Mouse (Mus musculus): ENCODE results near the gene Gm49354. TPM values are rescaled to one million over a fixed set of nuclear protein-coding genes. Genes with fewer than 3 reads are reported as not detected.
"Not testable (repeated sequence)": the region's sequence is repeated elsewhere in the genome, so short reads cannot be mapped to it uniquely, and the experiment has no call there.

Gm49354 gene
- polyA plus RNA-seq, 1 experiment, result not detected

DNA sequence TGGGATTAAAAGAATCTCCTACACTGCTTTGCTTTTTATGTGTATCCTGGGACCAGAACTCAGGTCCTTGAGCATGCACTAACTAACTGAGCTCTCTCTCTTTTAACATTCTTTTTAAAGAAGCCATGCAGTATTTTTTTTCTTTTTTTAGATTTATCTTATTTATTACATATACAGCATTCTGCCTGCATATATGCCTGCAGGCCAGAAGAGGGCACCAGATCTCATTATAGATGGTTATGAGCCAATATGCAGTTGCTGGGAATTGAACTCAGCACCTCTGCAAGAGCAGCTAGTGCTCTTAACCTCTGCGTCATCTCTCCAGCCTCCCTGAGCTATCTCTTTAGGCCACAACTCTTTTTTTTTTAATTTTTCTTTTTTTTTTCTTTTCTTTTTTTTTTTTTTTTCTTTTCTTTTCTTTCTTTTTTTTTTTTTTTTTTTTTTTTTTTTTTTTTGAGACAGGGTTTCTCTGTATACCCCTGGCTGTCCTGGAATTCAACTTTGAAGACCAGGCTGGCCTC is 2.2 kb downstream of the Gm49354 start:
- not testable (repeated sequence) for DNase-seq; H3K36me3 ChIP-seq (ENCODE audit: control insufficient read depth, insufficient read depth, low read length); H3K4me3 ChIP-seq (ENCODE audit: insufficient read depth, low read depth, low read length); H3K27me3 ChIP-seq (replicated peaks; ENCODE audit: control insufficient read depth, insufficient read depth, low read length); H3K4me1 ChIP-seq (ENCODE audit: control insufficient read depth, insufficient read depth, low read length); H3K27ac ChIP-seq (ENCODE audit: insufficient read depth, low read depth, low read length)
- WGBS, result 98% methylated on average over 1 of the region's 1 CpGs
- 0 out of 2 replicates have a peak, but pooled peaks have one; percentile 13 for TF ChIP-seq CTCF (conservative IDR thresholded peaks at IDR 0.05; ENCODE audit: insufficient read depth, insufficient read length, low read depth, low read length)

DNA sequence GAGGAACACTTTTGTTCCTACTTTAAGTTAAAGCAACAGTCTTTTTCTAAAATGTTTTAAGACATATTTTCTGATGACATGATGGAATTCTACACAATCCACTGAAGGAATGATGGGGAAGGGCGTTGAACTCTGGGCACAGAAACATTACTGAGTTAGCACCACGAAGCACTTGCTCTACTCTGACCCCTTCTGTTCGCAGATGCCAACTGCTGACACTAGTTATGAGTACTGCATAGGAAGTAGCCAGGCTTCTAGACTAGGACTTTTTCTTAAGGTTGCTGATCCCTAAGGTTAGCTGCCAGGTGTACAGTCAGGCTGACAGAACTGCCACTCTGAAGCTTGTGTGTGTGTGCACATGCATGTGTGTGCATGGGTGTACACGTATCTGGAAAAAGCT is 2.8 kb downstream of the Gm49354 start:
- H3K4me3 ChIP-seq (ENCODE audit: insufficient read depth, low read depth, low read length), result no peak overlapping the region
- TF ChIP-seq POLR2A (IDR thresholded peaks at IDR 0.05; ENCODE audit: low read depth, low read length), result no peak
- peak; percentile 45 for TF ChIP-seq CTCF (conservative IDR thresholded peaks at IDR 0.05; ENCODE audit: insufficient read depth, insufficient read length, low read depth, low read length)
- peaks cover 6% of the 10 kb centered on the region for H3K36me3 ChIP-seq (ENCODE audit: control insufficient read depth, insufficient read depth, low read length)
- peak; percentile 33 for DNase-seq
- no peak overlapping the region for H3K27ac ChIP-seq (ENCODE audit: insufficient read depth, low read depth, low read length)
- no peaks in the 10 kb centered on the region for H3K4me1 ChIP-seq (ENCODE audit: control insufficient read depth, insufficient read depth, low read length)
- WGBS, result 62% methylated on average over 4 of the region's 4 CpGs
- no peaks in the 10 kb centered on the region for H3K27me3 ChIP-seq (replicated peaks; ENCODE audit: control insufficient read depth, insufficient read depth, low read length)

DNA sequence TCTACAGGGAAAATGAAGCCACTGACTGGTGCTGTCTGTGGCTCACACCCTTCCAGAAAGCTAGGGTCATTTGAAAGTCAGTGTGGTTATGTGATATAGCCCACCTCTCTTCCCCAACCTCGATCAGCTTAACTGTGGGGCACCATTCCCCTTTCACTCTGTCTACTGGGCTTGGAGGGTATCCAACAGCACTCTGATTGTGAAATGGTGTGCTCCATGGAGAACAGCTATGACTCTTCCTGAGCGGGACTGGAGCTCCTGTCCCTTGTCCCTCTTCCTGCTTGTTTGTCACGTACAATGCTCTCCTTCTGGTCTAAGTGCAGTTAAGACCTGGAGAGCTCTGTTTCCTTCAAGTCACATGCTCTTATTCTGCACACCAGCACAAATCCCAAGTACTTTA is 6.9 kb downstream of the Gm49354 start:
- 74% methylated on average over 3 of the region's 3 CpGs for WGBS
- peaks cover 2% of the 10 kb centered on the region for H3K36me3 ChIP-seq (ENCODE audit: control insufficient read depth, insufficient read depth, low read length)

DNA sequence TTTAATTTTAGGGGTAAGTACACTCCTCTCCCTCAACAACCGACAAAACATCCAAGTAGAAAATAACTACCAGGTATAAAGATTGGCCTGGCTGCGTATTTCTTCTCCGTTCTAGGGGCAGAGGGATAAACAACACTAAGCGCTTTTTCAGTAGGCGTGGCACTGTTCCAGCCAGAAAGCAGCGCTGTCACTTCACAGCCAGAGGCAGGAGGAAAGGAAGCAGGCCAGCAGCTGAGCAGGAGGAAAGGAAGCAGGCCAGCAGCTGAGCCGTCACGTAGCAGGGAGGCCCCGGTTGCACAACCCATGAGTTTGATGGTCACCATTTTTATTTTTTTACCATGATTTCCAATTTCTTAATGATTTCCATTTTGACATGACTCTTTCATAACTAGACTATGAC is 10.8 kb downstream of the Gm49354 start:
- DNase-seq, result peak; percentile 85
- 11% methylated on average over 9 of the region's 9 CpGs for WGBS

More for the DNA sequence above, 6.9 kb downstream of the Gm49354 start:
- no peak for DNase-seq
- Histone ChIP-seq H3K4me3 (ENCODE audit: insufficient read depth, low read depth, low read length) (no peak overlapping the region), H3K4me1 (ENCODE audit: control insufficient read depth, insufficient read depth, low read length) (peaks cover 8% of the 10 kb centered on the region; the same call in 1 of the 2 replicates), H3K27me3 (replicated peaks; ENCODE audit: control insufficient read depth, insufficient read depth, low read length) (no peaks in the 10 kb centered on the region), H3K27ac (ENCODE audit: insufficient read depth, low read depth, low read length) (no peak overlapping the region)
- TF ChIP-seq POLR2A (IDR thresholded peaks at IDR 0.05; ENCODE audit: low read depth, low read length), result no peak
- no peak for TF ChIP-seq CTCF (conservative IDR thresholded peaks at IDR 0.05; ENCODE audit: insufficient read depth, insufficient read length, low read depth, low read length)

DNA sequence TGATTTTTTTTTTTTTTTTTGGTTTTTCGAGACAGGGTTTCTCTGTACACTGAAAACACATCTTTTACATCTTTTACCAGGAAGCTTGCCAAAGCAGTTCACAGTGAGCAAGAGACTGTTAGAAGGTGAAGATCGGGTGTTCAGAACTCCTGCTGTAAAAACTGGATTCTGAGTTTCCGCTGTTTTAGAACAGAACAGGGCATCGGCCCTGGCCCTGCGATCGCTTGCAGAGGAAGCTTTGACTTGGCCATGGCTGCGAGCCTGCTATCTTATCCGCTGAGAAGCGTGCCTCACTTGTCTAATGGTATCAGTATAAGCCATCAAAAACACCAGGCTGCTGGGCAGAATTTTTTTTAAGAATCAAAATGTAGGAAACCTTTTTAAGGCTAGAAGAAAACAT is 11.2 kb downstream of the Gm49354 start:
- H3K4me1 ChIP-seq (ENCODE audit: control insufficient read depth, insufficient read depth, low read length), result peaks cover 30% of the 10 kb centered on the region
- 38% methylated on average over 9 of the region's 9 CpGs for WGBS
- peak overlapping the region; percentile 66 for H3K27ac ChIP-seq (ENCODE audit: insufficient read depth, low read depth, low read length)
- no peak for TF ChIP-seq POLR2A (IDR thresholded peaks at IDR 0.05; ENCODE audit: low read depth, low read length)
- no peak for TF ChIP-seq CTCF (conservative IDR thresholded peaks at IDR 0.05; ENCODE audit: insufficient read depth, insufficient read length, low read depth, low read length)
- peak; percentile 15 for DNase-seq
- H3K4me3 ChIP-seq (ENCODE audit: insufficient read depth, low read depth, low read length), result no peak overlapping the region
- no peaks in the 10 kb centered on the region for H3K36me3 ChIP-seq (ENCODE audit: control insufficient read depth, insufficient read depth, low read length)
- H3K27me3 ChIP-seq (replicated peaks; ENCODE audit: control insufficient read depth, insufficient read depth, low read length), result no peaks in the 10 kb centered on the region

More for the DNA sequence above, 10.8 kb downstream of the Gm49354 start:
- Histone ChIP-seq H3K4me1 (ENCODE audit: control insufficient read depth, insufficient read depth, low read length) (peaks cover 27% of the 10 kb centered on the region), H3K27ac (ENCODE audit: insufficient read depth, low read depth, low read length) (peak overlapping the region; percentile 58), H3K36me3 (ENCODE audit: control insufficient read depth, insufficient read depth, low read length) (no peaks in the 10 kb centered on the region), H3K27me3 (replicated peaks; ENCODE audit: control insufficient read depth, insufficient read depth, low read length) (no peaks in the 10 kb centered on the region), H3K4me3 (ENCODE audit: insufficient read depth, low read depth, low read length) (no peak overlapping the region)
- TF ChIP-seq POLR2A (IDR thresholded peaks at IDR 0.05; ENCODE audit: low read depth, low read length) (no peak), CTCF (conservative IDR thresholded peaks at IDR 0.05; ENCODE audit: insufficient read depth, insufficient read length, low read depth, low read length) (no peak)

DNA sequence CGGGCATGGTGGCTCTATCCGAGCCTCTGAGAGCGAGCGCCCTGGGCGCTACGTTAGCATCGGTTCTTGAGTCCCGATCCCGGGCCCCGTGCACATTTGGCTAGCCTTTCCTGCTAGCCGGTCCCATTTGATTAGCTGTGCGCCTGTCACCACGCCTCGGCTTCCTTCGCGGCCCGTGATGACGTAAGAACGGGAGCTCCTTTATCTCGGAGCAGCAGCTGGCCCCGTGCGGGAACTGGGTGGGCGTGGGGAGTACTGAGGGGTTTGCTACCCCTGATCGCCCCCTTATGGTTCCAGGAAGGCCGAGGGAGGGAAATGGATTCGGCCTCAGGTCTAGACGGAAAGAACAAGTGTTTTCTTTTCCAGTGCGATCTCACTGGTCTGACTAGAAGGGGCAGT is 11.9 kb downstream of the Gm49354 start:
- peak; percentile 87 for DNase-seq
- Histone ChIP-seq H3K4me3 (ENCODE audit: insufficient read depth, low read depth, low read length) (peak overlapping the region; percentile 73), H3K27me3 (replicated peaks; ENCODE audit: control insufficient read depth, insufficient read depth, low read length) (no peaks in the 10 kb centered on the region), H3K36me3 (ENCODE audit: control insufficient read depth, insufficient read depth, low read length) (no peaks in the 10 kb centered on the region), H3K27ac (ENCODE audit: insufficient read depth, low read depth, low read length) (peak overlapping the region; percentile 95), H3K4me1 (ENCODE audit: control insufficient read depth, insufficient read depth, low read length) (peaks cover 33% of the 10 kb centered on the region)
- WGBS, result under 1% methylated on average over 28 of the region's 28 CpGs
- TF ChIP-seq POLR2A (IDR thresholded peaks at IDR 0.05; ENCODE audit: low read depth, low read length), result no peak
- 0 out of 2 replicates have a peak, but pooled peaks have one; percentile 3 for TF ChIP-seq CTCF (conservative IDR thresholded peaks at IDR 0.05; ENCODE audit: insufficient read depth, insufficient read length, low read depth, low read length)

DNA sequence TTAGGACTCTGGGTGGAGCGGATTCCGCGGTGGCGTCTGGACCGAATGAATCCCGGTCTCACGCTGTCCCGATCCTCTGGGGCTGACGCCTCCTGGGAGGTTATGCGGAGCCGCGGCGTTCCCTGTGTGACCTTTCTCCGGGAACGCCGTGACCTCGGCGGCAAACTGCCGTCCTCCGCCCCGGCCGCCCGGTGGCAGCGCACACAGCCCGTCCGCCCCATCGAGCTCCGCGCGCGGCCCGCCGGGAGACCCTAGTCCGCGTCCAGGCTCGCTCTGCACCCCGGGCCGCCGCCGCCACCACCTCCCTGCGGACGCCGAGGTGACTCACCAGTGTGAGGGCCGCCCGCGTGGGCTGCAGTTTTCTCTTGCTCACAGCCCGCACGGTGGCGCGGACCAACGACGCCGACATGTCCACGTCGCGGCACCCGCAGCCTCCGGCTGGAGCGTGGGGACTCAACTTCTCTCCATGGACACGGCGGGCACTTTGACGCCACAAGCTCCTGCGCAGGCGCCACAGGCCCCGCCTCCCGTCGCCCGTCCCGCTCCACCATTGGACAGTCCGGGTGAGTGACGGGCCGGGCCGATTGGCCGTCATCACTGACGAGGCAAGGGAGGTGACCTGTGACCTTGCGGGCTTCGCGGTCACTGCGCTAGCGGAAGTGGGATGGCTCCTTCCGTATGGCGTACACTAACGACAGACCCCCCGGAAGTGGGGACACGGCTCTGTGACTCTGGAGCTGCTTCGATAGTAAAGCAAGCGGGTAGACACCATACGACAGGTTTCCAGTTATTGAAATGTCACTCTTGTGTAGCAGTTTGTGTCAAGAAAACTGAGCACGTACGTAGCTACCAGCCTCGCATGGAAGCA is 12.5 kb downstream of the Gm49354 start, which contains the start of gene Isca1:
Gene Isca1, minus strand, starts transcription at position 515 of the 868 bp plus-strand sequence.
- peak; percentile 99 for DNase-seq
- Histone ChIP-seq H3K4me1 (ENCODE audit: control insufficient read depth, insufficient read depth, low read length) (peaks cover 33% of the 10 kb centered on the region), H3K27ac (ENCODE audit: insufficient read depth, low read depth, low read length) (peak within 1 kb of the TSS; percentile 95), H3K27me3 (replicated peaks; ENCODE audit: control insufficient read depth, insufficient read depth, low read length) (no peaks in the 10 kb centered on the region), H3K4me3 (ENCODE audit: insufficient read depth, low read depth, low read length) (peak within 1 kb of the TSS; percentile 73), H3K36me3 (ENCODE audit: control insufficient read depth, insufficient read depth, low read length) (no peaks in the 10 kb centered on the region)
- WGBS, result under 1% methylated on average over 91 of the region's 91 CpGs
- peak; percentile 56 for TF ChIP-seq POLR2A (IDR thresholded peaks at IDR 0.05; ENCODE audit: low read depth, low read length)
- TF ChIP-seq CTCF (conservative IDR thresholded peaks at IDR 0.05; ENCODE audit: insufficient read depth, insufficient read length, low read depth, low read length), result no peak

All from kidney, adult 2 months (tissue).